Mouse (Mus musculus) bone marrow macrophage, adult 2 months (primary cell): ENCODE data around the gene Rfng.
"Not testable (repeated sequence)": the region's sequence is repeated elsewhere in the genome, so short reads cannot be mapped to it uniquely, and the experiment has no call there.

Experiments
- CTCF ChIP-seq: IDR thresholded peaks from 2 replicates; pipeline ENCODE4 v1.5.1; 2012; ENCODE audit warnings: low read depth, mild to moderate bottlenecking, low read length, moderate library complexity
- POLR2A ChIP-seq: IDR thresholded peaks from 2 replicates; pipeline ENCODE4 v1.6.1; 2012; ENCODE audit warnings: mild to moderate bottlenecking, low read depth, low read length, borderline replicate concordance

DNA sequence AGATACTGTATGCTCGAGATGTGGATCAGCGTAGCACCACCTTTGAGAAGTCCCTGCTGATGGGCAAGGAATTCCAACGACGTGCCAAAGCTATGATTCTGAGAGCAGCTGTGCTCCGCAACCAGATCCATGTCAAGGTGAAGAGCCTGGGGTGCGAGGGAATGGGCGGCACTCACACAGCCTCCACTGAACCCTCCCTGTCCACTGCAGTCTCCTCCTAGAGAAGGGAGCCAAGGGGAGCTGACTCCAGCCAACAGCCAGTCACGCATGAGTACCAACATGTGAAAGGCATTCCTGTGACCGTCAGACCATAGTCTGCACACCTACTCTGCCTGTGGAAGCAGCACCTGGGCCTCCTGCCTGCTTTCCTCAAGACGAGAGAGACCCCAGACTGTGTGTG is 4.5 kb upstream of the Rfng start:
- TF ChIP-seq CTCF, POLR2A: not testable (repeated sequence)
